Mouse (Mus musculus): Measurements from ENCODE around the gene Rho.

Gene Rho

GRCm38 (mm10) chr6:115915601-115916445, 15.7 kb upstream of the Rho start:
- DNase-seq: no peak

DNA sequence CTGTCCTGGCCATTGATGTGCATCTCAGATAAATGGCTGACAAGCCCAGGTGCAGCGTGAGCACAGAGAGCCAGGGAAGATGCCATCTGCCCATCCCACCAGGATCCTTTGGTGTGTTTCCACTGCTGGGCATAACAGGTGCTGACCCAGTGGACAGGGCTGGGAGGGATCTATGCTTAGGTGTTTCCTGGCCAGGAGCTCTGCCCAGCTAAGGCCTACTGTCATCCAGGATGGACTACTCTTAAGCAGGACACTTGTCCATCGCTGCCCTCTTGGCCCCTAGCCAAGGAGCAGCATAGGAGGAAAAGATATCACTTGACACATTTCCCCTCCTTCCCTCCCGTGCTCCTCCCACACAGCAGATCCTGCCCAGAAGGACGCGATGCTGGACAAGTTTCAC, 14.9 kb upstream of the Rho start:
- no peak for DNase-seq

DNA sequence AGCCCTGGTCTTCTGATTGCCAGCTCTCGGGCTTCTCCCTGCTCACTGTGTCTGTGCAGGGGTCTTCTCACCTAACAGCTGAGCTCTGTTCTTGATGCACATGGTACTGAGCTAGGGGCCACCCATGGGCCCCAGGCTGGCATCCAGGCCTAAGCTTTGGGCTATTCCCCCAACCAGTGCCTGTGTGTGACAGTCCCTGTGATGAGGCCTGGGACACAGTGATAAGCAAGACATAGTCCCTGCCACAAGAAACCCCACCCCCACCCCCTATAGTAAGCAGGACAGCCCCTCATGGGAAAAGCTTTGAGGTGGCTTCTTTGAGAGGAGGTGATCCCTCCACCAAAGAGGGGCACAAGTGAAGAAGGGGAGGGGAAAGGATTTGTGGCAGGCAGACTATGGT, 12.9 kb upstream of the Rho start:
- DNase-seq: no peak

DNA sequence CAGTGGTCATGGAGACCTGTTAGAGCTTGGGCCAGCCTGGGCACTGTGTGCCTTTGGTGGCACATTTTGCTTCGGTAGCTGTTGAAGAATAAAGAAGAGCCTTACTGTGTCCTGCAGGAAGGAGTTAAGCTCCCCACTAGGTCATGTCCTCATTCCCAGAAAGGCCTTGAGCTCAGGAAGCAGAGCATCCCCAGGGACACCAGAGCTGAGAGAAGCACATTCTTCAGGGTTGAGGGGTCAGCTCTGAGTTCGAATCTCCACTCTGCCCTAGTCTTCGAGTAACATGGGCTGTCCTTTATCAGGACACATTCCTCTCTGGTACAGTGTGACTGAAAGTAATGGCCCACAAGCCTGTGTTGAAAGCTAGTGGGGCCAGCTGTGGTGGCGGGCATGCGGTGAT, 11.7 kb upstream of the Rho start:
- DNase-seq: no peak

DNA sequence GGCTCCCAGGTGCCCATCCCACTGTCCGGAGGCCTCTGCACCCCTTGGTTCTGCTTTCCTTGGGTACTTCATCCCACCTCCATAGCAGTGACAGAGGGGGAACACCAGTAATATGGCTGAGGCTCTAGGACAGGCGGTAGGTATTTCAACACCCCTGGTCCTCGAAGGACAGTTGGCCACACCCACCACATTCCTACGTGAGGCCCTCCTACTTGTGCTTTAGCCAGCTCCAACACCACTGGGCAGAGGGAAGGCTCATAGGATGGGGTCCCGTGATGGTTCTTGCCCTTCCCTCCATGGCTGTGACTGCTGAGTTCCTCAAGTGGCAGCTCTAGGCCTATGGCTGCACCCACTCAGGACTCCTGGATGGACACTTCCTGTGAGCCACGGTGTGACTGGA, 6.7 kb upstream of the Rho start:
- peak; percentile 58 for DNase-seq

- no peak for DNase-seq
Observed at GRCm38 (mm10) chr6:115926416-115926815, 5.1 kb upstream of the Rho start.

- no peak for DNase-seq
Observed at GRCm38 (mm10) chr6:115927292-115928242, 4.0 kb upstream of the Rho start.

- DNase-seq: peak; percentile 43
Observed at GRCm38 (mm10) chr6:115930018-115930417, 1.5 kb upstream of the Rho start.

GRCm38 (mm10) chr6:115932391-115932790, 843 bp downstream of the Rho start:
- DNase-seq: no peak

DNA sequence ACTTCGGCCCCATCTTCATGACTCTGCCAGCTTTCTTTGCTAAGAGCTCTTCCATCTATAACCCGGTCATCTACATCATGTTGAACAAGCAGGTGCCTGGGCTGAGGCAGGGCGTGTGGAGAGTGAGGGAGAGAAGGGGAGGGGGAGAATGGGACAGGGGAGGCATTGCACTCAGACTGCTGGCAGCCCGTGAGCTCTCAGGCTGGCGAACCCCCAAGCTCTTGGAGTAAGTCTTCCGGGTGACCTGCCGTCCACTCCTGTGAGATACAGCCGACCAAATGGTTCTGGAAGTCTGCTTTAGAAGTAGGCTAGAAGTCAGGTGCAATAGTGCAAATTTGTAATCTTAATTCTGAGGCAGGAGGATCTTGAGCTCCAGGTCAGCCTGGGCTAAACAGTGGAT, 4.0 kb downstream of the Rho start:
- no peak for DNase-seq

DNA sequence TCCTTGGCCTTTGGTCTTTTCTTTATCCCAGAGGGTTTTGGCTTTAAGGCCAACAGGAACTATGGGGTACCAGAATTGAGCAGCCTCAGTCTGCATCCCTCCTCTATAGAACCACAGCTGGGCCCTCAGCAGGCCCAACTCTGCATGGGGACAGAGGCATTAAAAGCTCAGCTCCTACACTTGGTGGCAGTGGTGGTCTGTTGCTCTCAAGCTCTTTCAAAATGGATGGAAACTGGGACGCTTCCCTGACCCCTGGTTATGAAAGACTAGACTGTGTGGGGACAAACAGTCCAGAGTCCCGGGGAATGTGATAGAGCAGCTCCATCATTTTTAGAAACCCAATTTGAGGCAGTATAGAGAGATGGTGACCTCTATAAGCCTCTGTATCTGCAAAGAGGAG, 6.5 kb downstream of the Rho start:
- no peak for DNase-seq

GRCm38 (mm10) chr6:115938798-115939197, 7.2 kb downstream of the Rho start:
- no peak for DNase-seq

DNA sequence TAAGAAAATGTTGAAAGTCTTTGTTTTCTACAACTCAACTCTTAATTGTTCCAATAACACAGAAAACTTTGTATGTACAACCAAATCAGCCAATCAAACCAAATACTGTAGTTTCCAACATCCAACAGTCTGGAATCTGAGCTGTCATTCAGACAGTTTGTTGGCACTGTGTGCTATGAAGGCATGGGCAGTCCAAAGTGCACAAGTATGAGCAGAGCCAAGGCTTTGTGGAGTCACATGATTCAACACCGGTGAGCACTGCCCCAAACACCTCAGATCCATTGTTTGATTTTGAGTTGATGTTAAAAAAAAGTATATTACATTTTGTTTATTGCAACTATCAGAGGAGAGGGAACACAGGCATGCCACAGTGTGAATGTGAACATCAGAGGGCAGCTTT, 9.1 kb downstream of the Rho start:
- DNase-seq: no peak

DNA sequence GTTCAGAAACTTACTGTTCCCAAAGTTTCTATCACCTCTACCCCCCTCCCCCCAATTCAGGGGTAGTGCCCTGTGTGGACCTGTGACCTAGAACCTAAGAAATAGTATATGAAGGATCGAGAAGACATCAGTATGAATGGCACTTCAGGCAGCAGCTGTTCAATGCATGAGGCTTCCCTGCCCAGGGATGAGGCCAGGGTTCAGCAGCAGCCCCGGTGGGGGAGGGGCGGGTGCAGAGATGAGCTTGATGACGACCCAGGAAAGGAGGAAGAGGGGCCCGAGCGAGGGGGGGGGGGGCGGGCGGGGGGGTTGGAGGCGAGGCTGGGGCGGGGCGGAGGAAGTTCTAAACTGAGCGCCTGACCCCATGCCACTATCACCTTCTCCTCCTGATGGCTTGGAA, 9.6 kb downstream of the Rho start:
- no peak for DNase-seq

DNA sequence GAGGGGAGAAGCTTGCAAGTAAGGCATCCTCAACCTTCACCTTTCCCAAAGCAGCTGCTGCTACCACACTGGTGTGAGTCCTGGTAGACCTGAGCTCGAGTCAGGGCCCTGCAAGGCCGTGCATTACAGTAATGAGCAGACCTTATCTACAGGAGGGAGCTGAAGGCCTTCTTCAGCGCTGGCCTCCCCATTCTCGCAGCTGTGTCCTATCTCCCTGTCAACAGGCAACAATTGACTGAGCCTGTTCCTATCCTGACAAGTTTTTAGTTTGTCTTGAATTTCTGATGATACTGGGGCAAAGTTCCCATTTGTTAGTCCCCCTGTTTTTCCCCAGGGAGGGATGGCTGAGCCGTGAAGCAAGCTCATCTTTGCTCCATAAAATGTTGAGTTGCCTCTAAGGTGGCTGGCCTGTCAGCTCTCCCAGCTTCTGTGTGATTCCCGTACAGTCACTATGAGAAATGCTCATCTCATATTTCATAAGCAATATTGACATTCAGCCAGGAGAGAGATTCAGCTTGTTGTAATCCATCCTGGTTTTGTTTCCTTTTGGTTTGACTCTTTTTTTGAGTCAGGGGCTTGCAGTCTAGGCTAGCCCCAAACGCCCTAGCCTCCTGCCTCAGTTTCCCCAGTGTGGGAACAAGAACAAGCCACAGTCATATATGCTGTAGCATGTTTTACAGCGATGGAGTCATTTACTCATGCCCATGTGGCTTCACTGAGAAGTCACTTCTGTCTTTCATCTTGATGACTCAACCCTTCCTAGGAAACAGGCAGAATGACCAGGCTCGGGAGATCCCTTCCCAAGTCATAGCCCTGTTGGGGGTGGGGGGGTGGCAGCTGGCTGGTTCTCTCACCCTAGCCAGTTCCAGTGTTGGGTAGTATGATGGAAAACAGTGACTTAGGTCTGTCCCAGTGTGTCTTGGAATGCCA, 12.2 kb downstream of the Rho start:
- DNase-seq: no peak

GRCm38 (mm10) chr6:115944638-115945037, 13.1 kb downstream of the Rho start, which contains the start of gene H1foo:
TSS of gene H1foo (plus strand) at chr6:115944938.
- no peak for DNase-seq

- DNase-seq: no peak
Observed at GRCm38 (mm10) chr6:115945633-115946032, 14.1 kb downstream of the Rho start.

- DNase-seq: peak; percentile 55
Observed at GRCm38 (mm10) chr6:115946389-115946788, 14.8 kb downstream of the Rho start.

- DNase-seq: peak; percentile 56
Observed at GRCm38 (mm10) chr6:115954506-115955074, 23.0 kb downstream of the Rho start.

DNA sequence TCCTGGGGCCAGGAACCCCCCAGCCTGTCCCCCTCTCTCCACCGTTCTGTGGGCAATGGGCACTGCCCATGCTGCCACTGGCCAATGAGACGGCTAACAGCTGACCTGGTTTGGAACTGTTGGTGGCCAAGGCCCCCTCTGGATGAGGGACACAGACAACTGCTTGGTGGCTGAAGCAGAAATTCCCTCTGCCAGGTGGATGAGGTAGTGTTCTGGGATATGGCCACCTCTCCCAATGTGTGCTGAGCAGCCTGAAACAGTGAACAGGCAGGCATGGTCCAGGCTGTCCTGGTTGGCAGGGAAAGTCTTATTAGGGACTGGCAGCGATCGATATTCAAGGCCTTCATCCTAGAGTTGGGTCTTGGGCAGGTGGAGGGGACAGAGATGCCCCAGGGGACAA, 23.6 kb downstream of the Rho start:
- DNase-seq: no peak

DNA sequence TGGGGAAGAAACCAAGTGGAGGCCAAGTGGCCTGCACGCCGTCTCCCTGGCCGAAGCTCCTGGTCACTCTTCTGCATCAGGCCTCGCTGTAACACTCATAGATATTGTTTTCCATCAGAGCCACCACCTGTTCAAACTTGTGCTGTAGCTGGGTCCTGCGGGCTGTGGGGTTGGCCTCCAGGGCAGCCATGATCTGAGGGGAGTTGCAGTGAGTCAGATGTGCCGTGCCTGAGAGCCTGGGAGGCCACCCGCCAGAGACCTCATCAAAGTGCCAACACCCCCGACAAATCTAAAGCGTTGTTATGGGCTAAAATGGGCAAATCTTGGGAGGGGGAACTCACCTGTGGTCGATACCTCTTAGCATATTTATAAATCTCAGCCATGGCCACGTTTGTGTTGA, 24.1 kb downstream of the Rho start:
- DNase-seq: no peak

DNA sequence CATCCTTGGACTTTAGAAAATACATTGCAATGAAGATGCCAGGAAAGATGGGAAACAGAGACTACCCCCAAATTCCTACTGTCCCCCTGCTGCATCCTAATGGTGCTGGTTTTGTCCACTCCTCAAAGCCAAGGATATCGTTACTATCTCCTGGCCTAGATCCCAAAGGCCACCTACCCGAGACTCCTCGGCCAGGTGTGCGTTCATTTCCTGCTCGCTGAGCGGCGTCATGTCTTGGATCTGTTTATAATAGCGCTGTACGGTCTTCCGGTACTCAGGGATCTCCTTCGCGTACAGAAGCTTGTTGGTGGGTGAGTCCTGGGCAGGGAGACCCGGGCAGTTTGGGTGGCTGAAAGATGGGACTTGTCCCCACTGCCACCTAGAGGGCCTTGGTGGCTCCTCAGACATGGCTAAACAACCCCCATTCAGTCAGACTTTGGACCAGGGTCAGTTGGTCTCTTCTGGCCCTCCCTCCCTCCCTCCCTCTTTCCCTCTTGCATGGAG, 24.9 kb downstream of the Rho start:
- no peak for DNase-seq
